Mouse (Mus musculus) bone marrow, adult 2 months (tissue): ENCODE results near the gene Rlbp1. TPM values are rescaled to one million over a fixed set of nuclear protein-coding genes. Genes with fewer than 3 reads are reported as not detected.

ENCODE experiments used
- H3K27ac ChIP-seq: fragments of 200-500 bp; 2 replicates; pipeline ENCODE4 v1.5.1; 2012; ENCODE audit warnings: low read depth, mild to moderate bottlenecking, control low read depth, inconsistent platforms, low read length; ENCODE audit not compliant: control insufficient read depth, poor library complexity, insufficient read depth
- H3K4me1 ChIP-seq: fragments of 200-500 bp; 2 replicates; pipeline ENCODE4 v1.6.1; 2011; ENCODE audit warnings: low read length; ENCODE audit not compliant: control insufficient read depth, insufficient read depth
- H3K4me3 ChIP-seq: fragments of 200-500 bp; replicated peaks from 2 replicates; pipeline ENCODE3; 2011; ENCODE audit warnings: mild to moderate bottlenecking, low read depth, low read length, control low read depth; ENCODE audit not compliant: control insufficient read depth
- CTCF ChIP-seq: fragments of 200-500 bp; IDR thresholded peaks from 2 replicates; pipeline ENCODE4 v1.5.1; 2011; ENCODE audit warnings: low read length, control low read depth; ENCODE audit not compliant: control insufficient read depth, insufficient read depth
- POLR2A ChIP-seq: fragments of 200-500 bp; IDR thresholded peaks from 2 replicates; pipeline ENCODE4 v1.6.1; 2011; ENCODE audit warnings: low read depth, mild to moderate bottlenecking, control low read depth, low read length, borderline replicate concordance; ENCODE audit not compliant: control insufficient read depth
- WGBS: fragments of 180-500 bp; shearing (Covaris S2); methylation state at CpG from one replicate; pipeline ENCODE4 v1.1.7; 2018; 5-methylcytosine and 5-hydroxymethylcytosine counted together
- polyA plus RNA-seq: library from polyadenylated mRNA; stranded (reverse); fragments of >200 nt; gene quantifications from 2 replicates; pipeline ENCODE4 v1.2.4, GENCODE M21; 2011; ENCODE audit warnings: low replicate concordance; ENCODE audit not compliant: missing spikeins, insufficient read depth, insufficient read length

Gene Rlbp1
- polyA plus RNA-seq, 1 experiment = not detected

DNA sequence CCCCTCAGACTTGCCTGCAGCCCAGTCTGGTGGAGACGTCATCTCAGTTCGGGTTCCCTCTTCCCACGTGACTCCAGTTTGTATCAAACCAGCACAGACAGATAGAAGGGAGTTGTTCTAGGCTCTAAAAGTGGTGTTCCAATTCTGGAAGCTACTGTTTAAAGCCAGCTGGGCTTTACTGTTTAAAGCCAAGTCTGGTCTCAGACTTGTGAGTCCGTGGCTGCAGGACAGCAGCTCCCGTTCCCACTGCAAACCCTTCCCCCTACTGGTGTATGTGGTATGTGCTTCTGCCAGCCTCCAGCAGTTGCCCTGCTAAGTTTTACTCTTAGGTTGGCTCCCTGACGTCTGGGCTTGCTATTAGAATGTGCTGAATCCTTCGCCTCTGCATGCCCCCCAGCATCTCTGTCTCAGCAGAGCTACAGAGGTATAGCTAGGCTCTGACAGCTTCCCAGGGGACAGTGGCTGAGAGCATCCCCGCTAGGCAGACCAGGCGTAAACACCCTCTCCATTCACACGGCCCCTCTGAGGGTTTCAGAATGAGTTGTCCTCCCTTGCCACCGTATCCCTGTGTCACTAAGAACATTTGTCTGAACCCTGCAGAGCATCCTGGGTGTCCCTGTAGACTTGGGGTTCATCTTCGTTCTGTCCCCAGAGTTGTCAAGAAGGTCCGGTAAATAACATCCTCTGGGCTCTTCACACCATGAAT, 39.6 kb downstream of the Rlbp1 start:
- TF ChIP-seq POLR2A (no peak), CTCF (no peak)
- no peak overlapping the region for H3K4me3 ChIP-seq
- 86% methylated on average over 13 of the region's 13 CpGs for WGBS
- H3K27ac ChIP-seq = no peak overlapping the region
- H3K4me1 ChIP-seq = no peaks in the 10 kb centered on the region; the same call in 1 of the 2 replicates

DNA sequence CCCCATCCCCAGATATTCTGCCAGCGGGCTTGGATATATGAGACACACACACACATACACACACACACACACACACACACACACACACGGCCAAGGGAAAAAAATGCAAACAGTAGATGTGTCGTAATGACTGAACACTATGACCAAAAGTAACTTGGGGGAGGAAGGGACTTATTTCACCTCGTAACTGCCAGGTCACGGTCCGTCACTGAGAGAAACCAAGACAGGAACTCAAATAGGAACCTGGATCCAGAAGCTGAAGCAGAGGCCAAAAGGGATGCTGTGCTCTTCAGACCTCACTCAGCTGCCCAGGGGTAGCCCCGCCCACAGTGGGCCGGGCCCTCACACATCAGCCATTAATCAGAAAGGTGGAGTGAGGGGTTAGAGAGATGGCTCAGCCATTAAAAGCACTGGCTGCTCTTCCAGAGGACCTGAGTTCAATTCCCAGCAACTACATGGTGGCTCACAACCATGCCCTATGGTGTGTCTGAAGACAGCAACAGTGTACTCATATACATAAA, 40.2 kb downstream of the Rlbp1 start:
- 50% methylated on average over 8 of the region's 8 CpGs for WGBS
- Histone ChIP-seq H3K27ac (no peak overlapping the region), H3K4me3 (no peak overlapping the region), H3K4me1 (no peaks in the 10 kb centered on the region; the same call in 1 of the 2 replicates)
- no peak for TF ChIP-seq POLR2A
- no peak for TF ChIP-seq CTCF

DNA sequence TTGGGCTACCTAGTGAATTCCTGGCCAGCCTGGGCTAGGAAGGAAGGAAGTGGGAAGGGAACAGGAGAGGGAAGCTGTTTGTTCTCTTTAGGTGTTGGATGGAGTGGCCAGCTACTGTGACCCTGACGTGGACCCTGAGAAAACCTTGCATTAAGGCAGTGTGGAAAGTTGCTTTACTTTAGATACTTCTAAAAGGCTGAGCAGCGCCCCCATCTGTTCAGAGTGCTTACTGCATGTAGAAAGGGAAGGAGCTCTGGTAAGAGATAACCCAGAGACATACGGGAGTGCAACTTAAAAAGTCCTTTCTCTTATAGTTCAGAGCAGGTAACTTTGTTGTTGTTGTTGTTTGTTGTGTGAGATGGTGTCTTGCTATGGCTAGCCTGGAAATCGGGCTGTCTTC, 40.9 kb downstream of the Rlbp1 start:
- 43% methylated on average over 4 of the region's 4 CpGs for WGBS
- Histone ChIP-seq H3K27ac (no peak overlapping the region), H3K4me3 (no peak overlapping the region), H3K4me1 (no peaks in the 10 kb centered on the region; the same call in 1 of the 2 replicates)
- TF ChIP-seq CTCF (peak; percentile 35; the same call in 1 of the 2 replicates), POLR2A (no peak)

DNA sequence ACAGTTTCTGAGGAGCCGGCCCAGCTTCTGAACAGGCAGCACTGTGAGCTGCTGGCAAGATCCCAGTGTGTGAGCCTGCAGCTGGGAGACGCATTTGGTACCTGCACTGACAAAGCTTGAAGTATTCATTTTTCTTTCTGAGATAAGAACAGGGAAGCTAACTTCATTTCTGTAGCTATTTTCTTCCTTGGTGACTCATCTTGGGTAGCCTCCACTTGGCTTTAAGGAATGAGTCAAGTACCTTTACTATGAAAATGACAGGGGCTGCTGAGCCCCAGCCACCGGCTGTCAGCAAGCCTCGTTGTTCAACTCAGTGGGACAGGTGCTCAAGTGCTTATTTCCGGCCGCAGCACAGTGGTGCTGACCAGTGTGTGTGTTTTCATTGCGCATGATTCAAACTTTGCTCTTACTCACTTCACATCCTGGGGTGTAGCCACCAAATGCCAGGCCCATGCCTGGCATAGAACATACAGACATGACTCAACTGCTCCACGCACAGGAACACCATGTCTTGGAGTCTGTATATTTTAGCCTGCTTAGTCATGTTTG, 50.4 kb downstream of the Rlbp1 start:
- WGBS = 91% methylated on average over 8 of the region's 8 CpGs
- TF ChIP-seq CTCF (no peak), POLR2A (no peak)
- H3K4me3 ChIP-seq = no peak overlapping the region
- H3K27ac ChIP-seq = no peak overlapping the region
- H3K4me1 ChIP-seq = no peaks in the 10 kb centered on the region

DNA sequence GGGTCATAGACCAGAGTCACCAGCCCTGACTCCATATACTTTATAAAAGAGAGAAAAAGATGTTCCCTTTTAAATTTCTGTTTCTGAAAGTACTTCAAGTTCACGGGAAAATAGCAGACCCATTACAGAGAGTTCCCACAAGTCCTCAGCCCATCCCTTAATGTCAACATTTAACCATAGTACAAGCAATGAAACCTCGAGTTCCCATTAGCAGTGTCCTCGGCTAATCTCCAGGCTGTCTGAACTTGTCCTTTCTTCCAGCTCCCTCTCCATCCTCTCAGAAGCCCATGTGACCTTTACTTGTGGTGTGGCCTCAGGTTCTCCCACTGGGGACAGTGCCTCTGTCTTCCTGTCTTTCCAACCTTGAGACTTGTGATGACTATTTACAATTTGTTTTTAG, 53.4 kb downstream of the Rlbp1 start:
- no peak overlapping the region for H3K4me3 ChIP-seq
- no peaks in the 10 kb centered on the region for H3K4me1 ChIP-seq
- no peak overlapping the region for H3K27ac ChIP-seq
- TF ChIP-seq POLR2A (no peak), CTCF (no peak)
- WGBS = 80% methylated on average over 3 of the region's 3 CpGs

DNA sequence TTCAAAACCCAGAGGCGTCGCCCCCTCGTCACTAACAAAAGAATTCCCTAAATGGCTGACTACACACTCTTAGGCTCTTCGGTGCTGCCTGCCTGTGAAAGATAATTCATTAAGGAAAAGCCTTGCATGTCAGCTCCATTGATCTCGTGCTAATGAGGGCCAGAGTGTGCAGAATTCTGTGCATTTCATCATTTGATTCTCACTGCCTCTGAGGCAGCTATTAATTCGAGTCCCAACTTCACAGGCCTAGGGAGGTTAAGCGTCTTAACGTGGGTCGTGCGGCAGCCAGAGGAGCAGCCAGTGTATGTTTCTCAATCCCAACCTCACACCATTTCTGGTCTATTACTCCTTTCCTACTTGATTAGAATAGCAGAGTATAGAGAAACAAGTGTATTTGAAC, 55.7 kb downstream of the Rlbp1 start:
- whole genome bisulfite sequencing = 93% methylated on average over 10 of the region's 10 CpGs
- Histone ChIP-seq H3K27ac (no peak overlapping the region), H3K4me1 (no peaks in the 10 kb centered on the region), H3K4me3 (no peak overlapping the region)
- no peak for TF ChIP-seq CTCF
- no peak for TF ChIP-seq POLR2A

DNA sequence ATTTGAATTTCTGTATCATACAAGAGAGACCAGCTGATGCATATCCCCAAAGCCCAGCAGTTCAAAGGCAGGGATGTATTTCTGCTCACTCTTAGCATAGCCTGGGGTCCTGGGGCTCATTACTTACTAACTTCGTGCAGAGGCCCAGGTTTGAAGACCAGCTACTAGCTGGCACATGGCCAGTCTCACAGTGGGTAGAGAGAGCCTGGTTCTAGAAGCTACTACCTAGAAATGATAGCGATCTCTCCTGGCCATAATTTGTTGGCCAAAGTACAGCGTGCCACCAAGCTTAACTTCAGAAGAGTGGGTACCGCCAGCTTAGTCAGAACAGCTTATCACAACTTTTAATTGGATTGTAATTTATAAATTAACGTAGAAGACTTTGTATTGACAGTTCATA, 58.1 kb downstream of the Rlbp1 start:
- TF ChIP-seq CTCF (no peak), POLR2A (no peak)
- no peak overlapping the region for H3K27ac ChIP-seq
- 87% methylated on average over 5 of the region's 5 CpGs for WGBS
- no peaks in the 10 kb centered on the region for H3K4me1 ChIP-seq
- no peak overlapping the region for H3K4me3 ChIP-seq

Other genes with a start within 250 kb of the Rlbp1 start
- 6.2 and 10.9 TPM in 2 replicates for gene Mfge8, start 238.0 kb downstream of the Rlbp1 start, polyA plus RNA-seq
- 7.2 and 13.6 TPM in 2 replicates for gene Abhd2, start 113.8 kb downstream of the Rlbp1 start, polyA plus RNA-seq
- 8.5 and 10.3 TPM in 2 replicates for gene Fanci, start 4.9 kb upstream of the Rlbp1 start, polyA plus RNA-seq
- 74.2 and 180 TPM in 2 replicates for gene Polg, start 79.3 kb upstream of the Rlbp1 start, polyA plus RNA-seq
- not detected in 2 replicates for gene Rhcg, start 230.6 kb upstream of the Rlbp1 start, polyA plus RNA-seq